Mouse (Mus musculus) megakaryocyte progenitor cell, adult 5-6 weeks (primary cell): ENCODE measurements around the gene Spin1. TPM values are rescaled to one million over a fixed set of nuclear protein-coding genes. Genes with fewer than 3 reads are reported as not detected.

Experiments used
- ATAC-seq: replicated peaks from 2 replicates; pipeline ENCODE4 v1.8.0; 2016; ENCODE audit warnings: mild to moderate bottlenecking, moderate TSS enrichment, inconsistent platforms; ENCODE audit not compliant: poor library complexity
- total RNA-seq, 2 experiments: library from RNA; stranded (forward) in 1 of 2; stranded (reverse) in 1 of 2; fragments of 157-497, 149-512 nt in 1 of 2; fragments of 200-1000 nt in 1 of 2; gene quantifications; 2 replicates each; pipeline versions ENCODE4 v1.2.3 to v1.2.4; 2015 to 2017

Gene Spin1
- total RNA-seq, 2 experiments from 2014 or later = 39.3 to 40.1 TPM

DNA sequence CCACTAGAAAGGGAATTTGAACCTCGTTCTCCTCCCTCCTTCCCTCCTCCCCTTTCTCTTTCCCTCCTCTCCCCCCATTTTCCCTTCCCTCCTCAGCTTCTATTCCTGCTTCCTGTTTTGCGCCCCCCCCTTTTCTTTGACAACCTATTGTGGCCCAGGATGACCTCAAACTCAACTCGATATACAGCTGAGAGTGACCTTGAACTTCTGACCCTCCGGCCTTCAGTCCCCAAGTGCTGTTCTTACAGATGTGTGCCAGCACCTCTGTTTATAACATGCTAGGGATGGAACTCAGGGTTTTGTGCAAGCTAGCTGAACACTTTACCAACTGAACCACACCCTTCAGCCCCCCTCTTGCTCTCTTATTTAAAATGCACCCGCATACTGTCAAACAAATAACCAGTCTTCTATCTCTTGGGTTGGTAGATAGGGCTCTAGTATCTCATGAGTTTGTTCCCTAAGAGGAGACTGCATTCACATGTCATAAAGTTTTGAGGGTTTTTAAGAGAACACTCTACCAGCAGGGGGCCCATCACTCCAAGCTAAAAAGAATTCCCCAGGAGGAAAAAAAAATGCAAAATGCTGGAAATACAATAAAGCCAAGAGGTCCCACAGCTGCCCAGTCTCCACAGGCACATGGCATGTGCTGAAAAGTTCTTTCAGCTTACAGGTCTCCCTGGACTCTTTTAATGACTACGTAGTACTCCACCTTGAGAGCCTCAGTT, 90.9 kb downstream of the Spin1 start:
- ATAC-seq = no peak

DNA sequence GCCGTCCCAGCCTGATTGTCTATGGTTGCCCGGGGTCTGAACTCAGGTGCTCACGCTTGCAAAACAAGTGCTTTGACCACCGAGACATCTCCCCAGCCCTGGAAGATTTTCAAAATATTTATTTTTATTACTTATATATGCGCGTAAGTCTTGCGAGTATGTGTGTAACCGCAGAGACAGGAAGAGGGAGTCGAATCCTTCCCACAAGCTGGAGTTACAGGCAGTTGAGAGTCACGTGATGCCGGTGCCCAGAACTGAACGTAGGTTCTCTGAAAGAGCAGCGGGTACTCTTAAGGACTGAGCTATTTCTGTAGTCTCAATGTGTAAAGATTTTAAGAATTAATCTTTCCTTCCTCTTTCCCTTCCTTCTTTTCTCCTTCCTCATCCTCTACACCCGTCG, 93.2 kb downstream of the Spin1 start:
- ATAC-seq = peak; percentile 83

DNA sequence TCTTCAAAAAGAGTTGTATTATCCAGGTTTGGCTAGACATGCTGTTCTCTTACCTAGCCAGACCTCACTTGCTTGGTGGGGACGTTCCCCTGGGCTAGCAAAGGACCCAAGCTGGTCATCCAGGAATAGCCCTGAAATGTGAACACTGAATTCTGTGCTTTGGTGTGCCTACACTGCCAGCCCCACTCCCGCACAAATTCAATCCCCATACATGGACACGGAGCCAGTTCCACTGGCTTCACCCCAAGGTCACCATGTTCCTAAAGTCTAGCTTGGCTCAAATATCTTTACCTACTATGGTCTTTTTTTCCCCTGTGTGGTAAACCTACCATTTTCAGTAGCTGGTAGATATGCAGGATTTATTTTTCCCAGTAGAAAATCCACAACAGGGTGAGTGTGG, 97.0 kb downstream of the Spin1 start:
- no peak for ATAC-seq

DNA sequence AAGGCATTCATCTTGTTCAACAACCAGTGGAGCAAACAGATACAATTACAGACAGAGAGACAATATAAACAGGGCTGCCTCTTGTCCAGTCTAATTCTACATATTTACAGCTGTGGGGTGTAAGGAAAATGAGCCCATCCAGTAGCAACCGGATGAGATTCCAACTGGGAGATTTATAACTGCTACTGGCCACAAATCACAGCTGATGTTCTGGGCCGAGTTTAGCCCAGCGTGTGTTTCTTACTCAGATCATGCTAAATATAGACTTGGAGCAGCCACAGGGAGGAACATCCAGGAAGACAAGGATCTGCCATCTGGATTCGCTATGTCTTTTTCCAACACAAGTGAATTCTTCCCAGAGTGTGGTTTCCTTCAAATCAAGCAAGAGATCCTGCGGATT, 97.5 kb downstream of the Spin1 start:
- no peak for ATAC-seq

Other genes with a start within 250 kb of the Spin1 start
- gene Nxnl2, start 70.1 kb downstream of the Spin1 start, total RNA-seq (2015) = not detected in 2 replicates
- gene Nxnl2, start 70.1 kb downstream of the Spin1 start, total RNA-seq (2017) = not detected in 2 replicates